Mouse (Mus musculus) embryonic facial prominence, embryonic 11.5 days (tissue): ENCODE results near the gene Suclg1. TPM values are rescaled to one million over a fixed set of nuclear protein-coding genes. Genes with fewer than 3 reads are reported as not detected.

Source experiments
- ATAC-seq: fragments of 200-750 bp; cut with Nextera tagmentation; replicated peaks from 2 replicates; pipeline ENCODE4 v1.8.0; 2017; ENCODE audit warnings: low read depth; ENCODE audit not compliant: insufficient number of reproducible peaks, low FRiP score, low TSS enrichment
- DNase-seq: peaks from one replicate; pipeline ENCODE4 v3.0.0-alpha.2; 2015; ENCODE audit warnings: low spot score
- H3K27ac ChIP-seq: fragments of 300-500 bp; sonication (generic); replicated peaks from 2 replicates; pipeline ENCODE4 v1.5.1; 2014; ENCODE audit warnings: mild to moderate bottlenecking, low read depth, low read length, control low read depth
- H3K27me3 ChIP-seq: fragments of 300-500 bp; sonication (generic); 2 replicates; pipeline ENCODE4 v1.6.1; 2014; ENCODE audit warnings: mild to moderate bottlenecking, low read length, moderate library complexity, mixed read lengths; ENCODE audit not compliant: control insufficient read depth, insufficient read depth
- H3K36me3 ChIP-seq: fragments of 300-500 bp; sonication (generic); replicated peaks from 2 replicates; pipeline ENCODE4 v1.6.1; 2014; ENCODE audit warnings: low read depth, mild to moderate bottlenecking, low read length, moderate library complexity, mixed read lengths; ENCODE audit not compliant: control insufficient read depth, insufficient read depth
- H3K4me1 ChIP-seq: fragments of 300-500 bp; sonication (generic); 2 replicates; pipeline ENCODE4 v1.6.1; 2014; ENCODE audit warnings: low read length, mixed read lengths; ENCODE audit not compliant: control insufficient read depth, insufficient read depth
- H3K4me2 ChIP-seq: fragments of 300-500 bp; sonication (generic); 2 replicates; pipeline ENCODE4 v1.6.1; 2014; ENCODE audit warnings: low read depth, mild to moderate bottlenecking, control low read depth, low read length, moderate library complexity
- H3K4me3 ChIP-seq: fragments of 300-500 bp; sonication (generic); 2 replicates; pipeline ENCODE4 v1.5.1; 2014; ENCODE audit warnings: low read depth, low read length, control low read depth
- H3K9ac ChIP-seq: fragments of 300-500 bp; sonication (generic); replicated peaks from 2 replicates; pipeline ENCODE4 v1.6.1; 2014; ENCODE audit warnings: mild to moderate bottlenecking, control low read depth, low read length
- H3K9me3 ChIP-seq: fragments of 300-500 bp; sonication (generic); replicated peaks from 2 replicates; pipeline ENCODE4 v1.6.1; 2016; ENCODE audit warnings: mild to moderate bottlenecking, low read length, inconsistent platforms, mixed read lengths; ENCODE audit not compliant: control insufficient read depth
- WGBS: fragments of 180-500 bp; shearing (Covaris S2); extraction: QIAGEN DNeasy Blood & Tissue Kit; methylation state at CpG from one replicate; pipeline ENCODE4 v1.1.7; 2014; 5-methylcytosine and 5-hydroxymethylcytosine counted together
- polyA plus RNA-seq: library from polyadenylated mRNA; unstranded; fragments of >200 nt; fragmentation: Nextera tagmentation; extraction: Ambion mirVana; gene quantifications from 2 replicates; pipeline ENCODE4 v1.2.1, GENCODE M21; 2014

Gene Suclg1
- polyA plus RNA-seq, 1 experiment from 2014 or later: 177 TPM

DNA sequence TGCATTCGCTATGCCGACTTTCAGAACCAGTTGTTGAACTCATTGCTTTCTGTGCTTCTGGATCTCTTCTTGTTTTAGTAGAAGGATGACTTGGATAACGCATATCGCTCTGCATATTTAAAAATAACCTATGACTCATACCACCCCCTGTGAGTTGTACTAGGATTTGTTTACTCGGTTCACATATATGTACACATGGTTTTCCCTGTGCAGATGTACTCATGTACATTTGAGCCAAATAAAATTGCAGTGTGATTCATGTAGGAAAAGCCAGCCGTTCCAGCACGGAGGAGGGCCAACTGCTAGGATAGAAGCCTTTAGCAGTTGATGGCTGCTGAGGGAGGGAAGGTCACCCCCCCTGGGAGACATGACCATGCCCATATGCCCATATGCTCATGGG lies 63.6 kb downstream of the Suclg1 start:
- no peak overlapping the region for H3K9ac ChIP-seq
- H3K4me3 ChIP-seq: no peak overlapping the region
- no peaks in the 10 kb centered on the region for H3K27me3 ChIP-seq
- H3K4me1 ChIP-seq: no peaks in the 10 kb centered on the region
- H3K4me2 ChIP-seq: no peak overlapping the region
- ATAC-seq (no peak), DNase-seq (no peak)
- WGBS: 95% methylated on average over 7 of the region's 7 CpGs
- no peaks in the 10 kb centered on the region for H3K36me3 ChIP-seq
- H3K9me3 ChIP-seq: no peaks in the 10 kb centered on the region
- no peak overlapping the region for H3K27ac ChIP-seq

DNA sequence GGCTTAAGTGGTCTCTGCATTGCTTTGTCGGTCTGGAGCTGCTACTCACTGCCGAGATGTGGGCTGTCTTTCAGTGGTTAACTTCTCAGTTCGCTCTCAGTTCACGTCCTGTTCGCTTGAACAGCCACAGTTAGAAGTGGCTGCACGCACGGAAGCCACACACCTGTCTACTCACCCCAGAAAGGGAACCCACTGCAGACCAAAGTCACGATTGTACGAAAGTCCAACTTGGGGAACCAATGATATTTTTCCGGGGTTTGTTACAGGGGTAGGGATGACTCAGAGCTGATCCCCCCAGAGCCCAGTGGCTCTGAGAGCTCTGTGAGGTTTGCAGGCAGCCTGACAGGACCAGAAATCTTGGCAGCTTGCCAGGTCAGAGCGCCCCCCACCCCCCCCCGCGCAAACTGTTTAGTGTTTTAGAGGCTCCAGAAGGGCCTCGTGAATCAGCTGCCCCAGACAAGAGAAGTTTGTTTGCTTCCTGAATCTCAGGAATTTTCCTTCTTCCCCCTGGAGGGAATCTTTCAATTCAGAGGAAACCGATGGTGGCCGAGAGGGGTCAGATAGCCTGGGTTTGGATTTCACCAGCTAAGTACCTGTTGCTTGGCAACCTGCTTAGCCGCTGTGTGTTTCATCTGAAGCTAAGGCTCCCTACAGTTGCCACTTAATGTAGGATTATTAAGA lies 66.9 kb downstream of the Suclg1 start:
- peak; percentile 97 for DNase-seq
- Histone ChIP-seq H3K4me3 (peak overlapping the region; percentile 41), H3K4me1 (no peaks in the 10 kb centered on the region), H3K27me3 (no peaks in the 10 kb centered on the region), H3K36me3 (no peaks in the 10 kb centered on the region), H3K4me2 (peak overlapping the region; percentile 56), H3K27ac (peak overlapping the region; percentile 63; the same call in 1 of the 2 replicates), H3K9me3 (no peaks in the 10 kb centered on the region), H3K9ac (peak overlapping the region; percentile 53)
- under 1% methylated on average over 17 of the region's 17 CpGs for WGBS
- peak; percentile 91 for ATAC-seq

DNA sequence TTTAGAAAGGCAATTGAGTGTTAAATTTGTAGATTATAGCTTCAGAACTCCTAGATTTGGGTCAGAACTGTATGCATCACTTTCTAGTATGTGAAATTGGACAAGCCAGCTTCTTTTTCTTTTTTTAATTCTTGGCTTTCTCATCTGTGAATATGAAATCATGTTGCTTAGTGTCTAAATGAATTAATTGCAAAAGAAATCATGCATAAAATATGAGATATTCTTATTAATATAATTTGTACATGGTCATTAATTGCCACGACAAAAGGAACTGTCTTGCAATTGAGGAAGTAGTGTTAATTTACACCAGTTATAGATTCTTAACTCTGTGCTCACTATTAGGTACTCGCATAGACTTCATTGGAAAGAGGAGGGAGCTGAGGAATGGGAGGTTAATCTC lies 74.1 kb downstream of the Suclg1 start:
- no peaks in the 10 kb centered on the region for H3K9me3 ChIP-seq
- H3K27ac ChIP-seq: no peak overlapping the region
- no peaks in the 10 kb centered on the region for H3K36me3 ChIP-seq
- no peaks in the 10 kb centered on the region for H3K4me1 ChIP-seq
- H3K4me2 ChIP-seq: no peak overlapping the region
- WGBS: 70% methylated on average over 2 of the region's 2 CpGs
- no peak overlapping the region for H3K4me3 ChIP-seq
- DNase-seq (no peak), ATAC-seq (no peak)
- H3K9ac ChIP-seq: no peak overlapping the region
- H3K27me3 ChIP-seq: no peaks in the 10 kb centered on the region

Other genes with a start within 250 kb of the Suclg1 start
- gene Dnah6, start 26.7 kb upstream of the Suclg1 start, polyA plus RNA-seq: 0.04 TPM in 2 replicates
- gene 4931417E11Rik, start 221.3 kb downstream of the Suclg1 start, polyA plus RNA-seq: not detected in 2 replicates